Mouse (Mus musculus) NIH3T3 (cell line): ENCODE results near the gene Igdcc3.

Experiments
- DNase-seq: peaks from one replicate; pipeline ENCODE4 v3.0.0-alpha.2; 2012; ENCODE audit warnings: low read depth

The Igdcc3 gene

GRCm38 (mm10) chr9:65140491-65140890 lies 498 bp upstream of the Igdcc3 start:
- no peak for DNase-seq

- no peak for DNase-seq
Observed at GRCm38 (mm10) chr9:65141306-65141975, 452 bp downstream of the Igdcc3 start.

- DNase-seq = no peak
Observed at GRCm38 (mm10) chr9:65141976-65142318, 958 bp downstream of the Igdcc3 start.

DNA sequence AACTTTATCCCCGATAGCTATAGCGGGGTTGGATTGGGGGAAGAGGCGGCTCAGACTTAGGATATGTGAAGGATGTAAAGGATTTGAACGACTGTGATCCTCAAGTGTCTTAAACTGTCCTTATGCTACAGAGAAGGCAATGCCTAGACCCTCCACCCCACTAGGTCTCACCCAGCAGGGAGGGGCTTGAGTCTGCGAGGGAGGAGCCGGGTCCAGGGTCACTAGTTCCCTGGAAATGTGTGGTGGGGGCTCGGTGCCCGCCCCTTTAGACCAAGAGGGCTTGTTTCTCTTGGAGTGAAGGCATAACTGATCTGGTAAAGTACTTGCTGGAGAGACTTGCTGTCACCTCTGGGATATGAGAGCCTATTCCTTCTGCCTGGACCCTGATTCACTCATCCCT lies 1.4 kb downstream of the Igdcc3 start:
- no peak for DNase-seq

GRCm38 (mm10) chr9:65146001-65146400 lies 5.0 kb downstream of the Igdcc3 start:
- DNase-seq = no peak

- no peak for DNase-seq
Observed at GRCm38 (mm10) chr9:65148507-65148906, 7.5 kb downstream of the Igdcc3 start.

DNA sequence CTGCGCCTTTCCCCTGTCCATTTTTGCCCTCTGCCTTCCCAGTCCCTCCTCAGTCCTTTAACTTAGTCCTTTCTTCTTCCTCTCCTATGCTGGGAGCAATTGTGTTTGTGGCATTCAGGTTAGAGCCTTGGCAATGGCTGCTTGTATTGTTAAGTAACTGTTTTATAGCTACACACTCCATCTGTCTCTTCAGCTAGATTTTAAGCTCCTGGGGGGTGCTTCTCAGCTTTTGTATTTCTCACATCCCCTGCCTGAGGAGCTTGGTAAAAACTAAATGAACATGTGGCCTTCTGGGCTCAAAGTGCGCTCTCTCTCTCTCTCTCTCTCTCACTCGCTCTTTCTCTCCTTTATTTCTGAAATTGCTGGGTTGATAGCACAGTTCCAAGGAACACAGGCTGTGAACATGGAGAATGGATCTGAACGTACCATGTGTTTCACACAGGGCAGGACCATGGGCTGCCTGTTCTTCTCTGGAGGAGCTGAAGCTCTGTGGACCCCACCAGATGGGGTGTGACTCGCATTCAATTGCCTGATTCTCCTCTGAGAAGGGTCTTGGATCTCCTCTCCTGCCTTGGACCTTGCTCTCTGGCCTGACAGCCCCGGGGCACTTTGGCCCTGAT lies 11.8 kb downstream of the Igdcc3 start:
- DNase-seq = no peak

DNA sequence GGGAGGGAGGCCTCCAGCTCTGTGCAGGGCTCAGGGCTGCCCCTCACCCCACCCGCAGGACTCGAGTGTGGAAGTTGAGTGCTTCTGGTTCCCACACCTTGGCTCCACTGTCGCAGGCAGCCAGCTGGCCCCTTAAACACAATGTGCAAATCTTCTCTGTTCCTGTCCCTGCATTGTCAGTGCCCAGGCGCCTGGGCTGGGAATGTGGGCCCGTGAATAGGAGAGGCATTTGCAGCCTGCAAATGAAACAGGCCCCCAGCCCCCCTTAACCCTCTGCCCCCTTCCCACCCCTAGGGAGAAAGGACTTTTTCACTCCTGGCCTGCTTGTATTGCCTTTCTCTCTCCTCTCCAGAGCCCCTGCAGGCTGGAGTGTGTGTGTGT lies 12.3 kb downstream of the Igdcc3 start:
- DNase-seq = no peak

DNA sequence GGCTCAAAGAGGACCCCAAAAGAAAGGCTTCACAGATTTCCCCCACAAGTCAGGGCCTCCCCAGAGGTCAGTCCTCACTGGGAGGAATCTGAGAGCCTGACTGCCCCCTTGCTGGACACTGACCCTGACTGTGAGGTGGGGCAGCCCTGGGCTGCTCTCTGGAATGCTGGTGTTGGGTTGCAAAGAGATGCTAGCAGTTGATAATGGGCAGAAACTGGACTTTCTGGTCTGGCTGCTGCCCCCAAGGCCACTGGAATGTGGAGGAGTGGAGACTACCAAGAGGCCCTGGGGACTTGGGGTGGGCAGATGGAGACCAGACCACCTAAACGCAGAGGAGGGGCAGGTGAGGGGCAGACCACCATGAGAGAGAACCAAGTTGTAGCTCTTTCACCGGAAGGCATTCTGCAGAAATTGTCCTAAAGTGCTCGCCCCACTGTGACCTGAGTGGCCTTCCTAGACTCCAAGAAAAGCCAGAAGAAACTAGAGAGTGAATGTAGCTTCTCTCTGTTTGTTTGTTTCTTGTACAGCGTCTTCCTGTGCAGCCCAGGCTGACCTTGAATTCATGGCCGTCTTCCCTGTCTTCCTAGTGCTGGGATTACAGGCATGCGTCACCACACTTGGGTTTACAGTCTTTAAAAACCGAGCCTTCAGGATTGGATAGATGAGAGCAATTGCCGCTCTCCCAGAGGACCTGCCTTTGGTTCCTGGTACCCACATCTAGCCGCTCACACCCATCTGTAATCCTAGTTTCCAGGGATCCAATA lies 13.9 kb downstream of the Igdcc3 start:
- DNase-seq = no peak

- no peak for DNase-seq
Observed at GRCm38 (mm10) chr9:65156604-65157003, 15.6 kb downstream of the Igdcc3 start.

GRCm38 (mm10) chr9:65157631-65158030 lies 16.6 kb downstream of the Igdcc3 start:
- no peak for DNase-seq

DNA sequence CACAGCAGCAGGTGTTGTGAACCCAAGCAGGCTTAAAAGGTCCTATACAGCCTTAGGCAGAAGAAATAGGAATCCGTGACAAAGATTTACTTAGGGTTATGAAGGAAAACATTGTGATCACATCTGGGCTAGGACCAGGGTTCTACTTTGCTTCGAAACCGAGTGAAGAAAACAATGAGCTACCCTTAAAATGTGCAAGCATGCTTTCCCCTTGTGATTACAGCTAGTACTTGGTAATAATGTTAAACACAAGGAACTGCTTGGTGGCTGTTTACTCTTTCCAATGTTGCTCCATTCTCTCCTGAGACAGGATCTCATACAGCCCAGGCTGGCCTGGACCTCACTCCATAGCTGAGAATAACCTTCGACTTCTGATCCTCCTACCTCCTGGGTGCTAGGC lies 20.2 kb downstream of the Igdcc3 start:
- DNase-seq = no peak

GRCm38 (mm10) chr9:65161881-65162280 lies 20.9 kb downstream of the Igdcc3 start:
- no peak for DNase-seq

GRCm38 (mm10) chr9:65162711-65163639 lies 22.0 kb downstream of the Igdcc3 start:
- no peak for DNase-seq

DNA sequence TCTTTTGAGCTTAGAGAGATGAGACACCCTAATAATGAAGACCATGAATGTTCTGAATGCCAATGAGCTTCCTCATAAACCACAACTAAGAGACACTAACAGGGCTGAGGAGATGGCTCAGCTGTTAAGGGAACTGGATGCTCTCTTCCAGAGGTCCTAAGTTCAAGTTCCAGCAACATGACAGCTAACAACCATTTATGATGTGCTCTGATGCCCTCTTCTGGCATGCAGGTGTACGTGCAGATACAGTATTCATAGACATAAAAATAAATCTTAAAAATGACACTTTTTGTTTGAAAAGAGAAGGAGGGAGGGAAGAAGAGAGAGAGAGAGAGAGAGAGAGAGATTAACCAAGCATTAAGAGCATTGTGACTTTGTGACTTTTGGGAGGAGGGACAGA lies 23.9 kb downstream of the Igdcc3 start:
- DNase-seq = peak; percentile 27

GRCm38 (mm10) chr9:65166386-65166785 lies 25.4 kb downstream of the Igdcc3 start:
- no peak for DNase-seq

- DNase-seq = no peak
Observed at GRCm38 (mm10) chr9:65168534-65168933, 27.5 kb downstream of the Igdcc3 start.

DNA sequence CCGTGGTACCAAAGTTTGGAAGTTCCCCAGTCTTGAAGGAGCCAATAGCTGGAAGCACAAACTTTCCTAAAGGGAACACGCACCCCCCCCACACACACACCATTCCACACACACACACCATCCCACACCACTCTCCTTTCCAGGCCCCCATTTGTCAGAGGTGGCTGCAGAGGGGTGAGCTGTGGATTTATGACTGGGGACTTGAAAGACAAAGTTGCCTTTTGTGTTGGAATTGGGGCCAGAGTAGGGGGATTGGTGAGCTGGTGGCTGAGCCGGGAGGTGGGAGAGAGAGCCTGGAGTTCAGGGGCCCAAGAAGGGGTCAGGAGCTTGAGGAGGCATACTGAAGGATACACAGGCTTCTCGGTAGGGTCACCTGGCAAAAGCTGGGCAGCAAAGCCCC lies 28.0 kb downstream of the Igdcc3 start:
- no peak for DNase-seq

- DNase-seq = no peak
Observed at GRCm38 (mm10) chr9:65172654-65173053, 31.7 kb downstream of the Igdcc3 start.

- DNase-seq = no peak
Observed at GRCm38 (mm10) chr9:65175234-65175938, 34.4 kb downstream of the Igdcc3 start.
